9 mouse cellular contexts compared by ENCODE assay signal in the genomic region with DNA sequence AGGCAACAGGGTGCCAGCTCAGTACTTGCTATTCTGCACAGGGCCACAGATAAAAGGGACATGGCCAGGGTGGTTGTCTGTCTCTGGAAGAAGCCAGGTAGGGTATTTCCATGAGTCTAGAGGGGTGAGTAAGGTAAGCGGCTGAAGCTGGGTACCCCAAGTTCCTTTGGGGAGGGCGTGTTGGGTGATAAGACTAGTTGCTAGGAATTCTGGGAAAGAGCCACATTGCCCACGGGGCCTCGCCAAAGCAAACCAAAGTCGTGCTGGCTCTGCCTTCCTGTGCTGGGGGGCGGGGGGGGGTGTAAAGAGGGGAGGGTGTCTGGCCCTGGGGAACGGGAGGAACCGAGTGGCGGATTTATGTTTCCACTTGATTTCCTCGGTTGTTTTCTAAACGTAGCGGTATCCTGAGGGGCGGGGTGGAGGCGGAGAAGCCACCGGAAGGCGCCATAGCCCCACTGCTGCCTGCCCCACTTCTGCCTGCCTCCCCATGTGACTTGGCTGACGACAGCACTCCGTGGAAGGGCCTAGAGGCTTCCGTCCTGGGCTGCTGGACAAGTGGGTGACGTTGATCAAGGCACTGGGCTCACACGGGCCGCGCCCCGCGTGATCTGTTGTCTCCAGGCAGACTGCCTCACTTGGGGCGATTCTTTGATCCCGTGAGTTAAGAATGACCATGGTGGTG. TPM values are rescaled to one million over a fixed set of nuclear protein-coding genes. Genes with fewer than 3 reads are reported as not detected.
DNase-seq lines count a peak whose midpoint lies in the region; ATAC-seq and TF ChIP-seq lines count a peak whose summit lies in the region.
"Had no signal": no experiment of that assay in that cellular context is flagged by ENCODE, and none has a peak within 500 bp of the region (broad histone marks: within the 10 kb centered on the region; RNA-seq: fewer than 3 reads in every experiment).

No protein-coding gene starts in this region.

- H3K4me2 ChIP-seq in embryonic facial prominence, embryonic 14.5 days (ENCODE audit: low read depth, low read length) = no peak overlapping the region
- no peak overlapping the region for H3K4me2 ChIP-seq in forebrain, embryonic 12.5 days
- no peak overlapping the region for H3K4me2 ChIP-seq in forebrain, embryonic 16.5 days (ENCODE audit: low read length)
- H3K4me2 ChIP-seq: embryonic facial prominence, embryonic 13.5 days had no signal

- no peaks in the 10 kb centered on the region for H3K27me3 ChIP-seq in embryonic facial prominence, embryonic 14.5 days (replicated peaks; ENCODE audit: control insufficient read depth, insufficient read depth, low read length)
- H3K27me3 ChIP-seq in small intestine, adult 2 months (ENCODE audit: control insufficient read depth, insufficient read depth, low read length) = no peaks in the 10 kb centered on the region
- no peaks in the 10 kb centered on the region for H3K27me3 ChIP-seq in forebrain, embryonic 12.5 days
- H3K27me3 ChIP-seq in forebrain, embryonic 16.5 days (replicated peaks; ENCODE audit: control insufficient read depth, insufficient read depth, low read length) = no peaks in the 10 kb centered on the region
- H3K27me3 ChIP-seq: embryonic facial prominence, embryonic 13.5 days had no signal

- H3K4me1 ChIP-seq in embryonic facial prominence, embryonic 14.5 days (ENCODE audit: control insufficient read depth, insufficient read depth, low read length) = no peaks in the 10 kb centered on the region
- no peaks in the 10 kb centered on the region; the same call in 1 of the 2 replicates for H3K4me1 ChIP-seq in small intestine, adult 2 months (ENCODE audit: control insufficient read depth, insufficient read depth, insufficient read length, low read length)
- H3K4me1 ChIP-seq in forebrain, embryonic 12.5 days = peaks cover under 1% of the 10 kb centered on the region; the same call in 1 of the 2 replicates
- no peaks in the 10 kb centered on the region for H3K4me1 ChIP-seq in forebrain, embryonic 16.5 days (replicated peaks; ENCODE audit: control insufficient read depth, insufficient read depth, low read length)

- no peak overlapping the region for H3K4me3 ChIP-seq in embryonic facial prominence, embryonic 14.5 days (ENCODE audit: low read depth, low read length)
- H3K4me3 ChIP-seq in small intestine, adult 2 months (ENCODE audit: low read depth, low read length) = peak overlapping the region; percentile 39
- no peak overlapping the region for H3K4me3 ChIP-seq in forebrain, embryonic 12.5 days (replicated peaks)
- no peak overlapping the region for H3K4me3 ChIP-seq in forebrain, embryonic 16.5 days (replicated peaks; ENCODE audit: low read length)
- H3K4me3 ChIP-seq: embryonic facial prominence, embryonic 13.5 days had no signal

- no peak overlapping the region for H3K9ac ChIP-seq in embryonic facial prominence, embryonic 14.5 days (ENCODE audit: low read depth, low read length)
- no peak overlapping the region for H3K9ac ChIP-seq in forebrain, embryonic 12.5 days
- H3K9ac ChIP-seq in forebrain, embryonic 16.5 days (replicated peaks; ENCODE audit: low read depth, low read length) = no peak overlapping the region
- H3K9ac ChIP-seq: embryonic facial prominence, embryonic 13.5 days had no signal

- WGBS in embryonic facial prominence, embryonic 14.5 days = 83% methylated on average over 22 of the region's 27 CpGs
- 59% methylated on average over 27 of the region's 27 CpGs for WGBS in small intestine, adult 2 months
- 82% methylated on average over 27 of the region's 27 CpGs for WGBS in forebrain, embryonic 12.5 days
- 79% methylated on average over 27 of the region's 27 CpGs for WGBS in forebrain, embryonic 16.5 days

- TF ChIP-seq CTCF in small intestine, adult 2 months (IDR thresholded peaks at IDR 0.05; ENCODE audit: extremely low read depth, insufficient read length, insufficient replicate concordance, low read depth, low read length) = no peak

- H3K27ac ChIP-seq in embryonic facial prominence, embryonic 14.5 days (replicated peaks; ENCODE audit: low read depth, low read length) = no peak overlapping the region
- no peak overlapping the region for H3K27ac ChIP-seq in small intestine, adult 2 months (ENCODE audit: insufficient read depth, low read depth, low read length)
- H3K27ac ChIP-seq in forebrain, embryonic 12.5 days = no peak overlapping the region
- no peak overlapping the region for H3K27ac ChIP-seq in forebrain, embryonic 16.5 days (ENCODE audit: low read length)
- H3K27ac ChIP-seq: embryonic facial prominence, embryonic 13.5 days had no signal

- peak; percentile 98 for ATAC-seq in CD4-positive, CD25-positive, alpha-beta regulatory T cell, adult 4 months
- ATAC-seq in embryonic facial prominence, embryonic 14.5 days (ENCODE audit: low read depth) = 0 out of 2 replicates have a peak, but pooled peaks have one; percentile 28
- ATAC-seq in forebrain, embryonic 12.5 days (ENCODE audit: low FRiP score) = no peak
- no peak for ATAC-seq in forebrain, embryonic 16.5 days

- H3K36me3 ChIP-seq in embryonic facial prominence, embryonic 14.5 days (ENCODE audit: control insufficient read depth, insufficient read depth, low read length) = no peaks in the 10 kb centered on the region
- no peaks in the 10 kb centered on the region for H3K36me3 ChIP-seq in small intestine, adult 2 months (ENCODE audit: control insufficient read depth, insufficient read depth, low read length)
- H3K36me3 ChIP-seq in forebrain, embryonic 12.5 days (replicated peaks) = no peaks in the 10 kb centered on the region
- no peaks in the 10 kb centered on the region for H3K36me3 ChIP-seq in forebrain, embryonic 16.5 days (ENCODE audit: control insufficient read depth, insufficient read depth)
- H3K36me3 ChIP-seq: embryonic facial prominence, embryonic 13.5 days had no signal

- DNase-seq in B cell, adult 2 months = peak; percentile 80 to 85
- no peak for DNase-seq in embryonic facial prominence, embryonic 14.5 days (ENCODE audit: low spot score)
- DNase-seq in kidney, postnatal 4 days = peak; percentile 45 to 63

- no peak for TF ChIP-seq POLR2A in small intestine, adult 2 months (IDR thresholded peaks at IDR 0.05; ENCODE audit: low read depth, low read length)

- no peaks in the 10 kb centered on the region for H3K9me3 ChIP-seq in embryonic facial prominence, embryonic 14.5 days (ENCODE audit: control insufficient read depth, low read length)
- H3K9me3 ChIP-seq in forebrain, embryonic 12.5 days = no peaks in the 10 kb centered on the region
- H3K9me3 ChIP-seq in forebrain, embryonic 16.5 days (ENCODE audit: control insufficient read depth, low read length) = no peaks in the 10 kb centered on the region
- H3K9me3 ChIP-seq: embryonic facial prominence, embryonic 13.5 days had no signal

RNA-seq across cellular contexts. Expression of gene Pick1, which starts 20.1 kb away (rescaled TPM):
- 10 to 100 TPM in 1 of 2 experiments, 1 to 10 TPM in 1; 6.0 to 10.5 TPM for polyA plus RNA-seq in CD4-positive, CD25-positive, alpha-beta regulatory T cell, adult 4 months (2017; shearing (Covaris generic))
- 18.1 and 21.3 TPM in 2 replicates for polyA plus RNA-seq in embryonic facial prominence, embryonic 14.5 days (2014; fragmentation: Nextera tagmentation; extraction: Ambion mirVana)
- 20.8 and 27.9 TPM in 2 replicates for polyA plus RNA-seq in small intestine, adult 2 months (2012; rRNA removed)
- polyA plus RNA-seq in forebrain, embryonic 12.5 days (2016; fragmentation: Nextera tagmentation; extraction: Ambion mirVana) = 64.5 and 67.5 TPM in 2 replicates
- polyA plus RNA-seq in forebrain, embryonic 16.5 days (2015; fragmentation: Nextera tagmentation; extraction: Ambion mirVana) = 76.3 and 102 TPM in 2 replicates

RNA-seq across cellular contexts. Expression of gene Gm49486, which starts 20.3 kb away (rescaled TPM):
- polyA plus RNA-seq in CD4-positive, CD25-positive, alpha-beta regulatory T cell, adult 4 months (2017; shearing (Covaris generic)) = under 1 TPM in 1 of 2 experiments, not detected in 1; 0.52 TPM
- 1.1 TPM in 2 replicates for polyA plus RNA-seq in embryonic facial prominence, embryonic 14.5 days (2014; fragmentation: Nextera tagmentation; extraction: Ambion mirVana)
- 0.05 and 0.08 TPM in 2 replicates for polyA plus RNA-seq in small intestine, adult 2 months (2012; rRNA removed)
- polyA plus RNA-seq in forebrain, embryonic 12.5 days (2016; fragmentation: Nextera tagmentation; extraction: Ambion mirVana) = 0.49 and 0.72 TPM in 2 replicates
- polyA plus RNA-seq in forebrain, embryonic 16.5 days (2015; fragmentation: Nextera tagmentation; extraction: Ambion mirVana) = 0.82 and 0.94 TPM in 2 replicates

RNA-seq across cellular contexts. Expression of gene Sox10, which starts 43.9 kb away (rescaled TPM):
- not detected for polyA plus RNA-seq in CD4-positive, CD25-positive, alpha-beta regulatory T cell, adult 4 months (2017; shearing (Covaris generic))
- polyA plus RNA-seq in embryonic facial prominence, embryonic 14.5 days (2014; fragmentation: Nextera tagmentation; extraction: Ambion mirVana) = 16.2 and 17.7 TPM in 2 replicates
- polyA plus RNA-seq in small intestine, adult 2 months (2012; rRNA removed) = 2.5 and 2.7 TPM in 2 replicates
- 1.5 and 2.4 TPM in 2 replicates for polyA plus RNA-seq in forebrain, embryonic 12.5 days (2016; fragmentation: Nextera tagmentation; extraction: Ambion mirVana)
- 2.0 and 2.2 TPM in 2 replicates for polyA plus RNA-seq in forebrain, embryonic 16.5 days (2015; fragmentation: Nextera tagmentation; extraction: Ambion mirVana)

RNA-seq across cellular contexts. Expression of gene Slc16a8, which starts 45.7 kb away (rescaled TPM):
- polyA plus RNA-seq in CD4-positive, CD25-positive, alpha-beta regulatory T cell, adult 4 months (2017; shearing (Covaris generic)) = not detected
- 0.28 and 0.29 TPM in 2 replicates for polyA plus RNA-seq in embryonic facial prominence, embryonic 14.5 days (2014; fragmentation: Nextera tagmentation; extraction: Ambion mirVana)
- 0.75 and 2.6 TPM in 2 replicates for polyA plus RNA-seq in small intestine, adult 2 months (2012; rRNA removed)
- 0.32 and 0.33 TPM in 2 replicates for polyA plus RNA-seq in forebrain, embryonic 12.5 days (2016; fragmentation: Nextera tagmentation; extraction: Ambion mirVana)
- polyA plus RNA-seq in forebrain, embryonic 16.5 days (2015; fragmentation: Nextera tagmentation; extraction: Ambion mirVana) = 0.41 and 0.62 TPM in 2 replicates
- polyA plus RNA-seq: limb, embryonic 11.5 days had no signal

Comparison
In these comparisons a context has a peak if more than half of its experiments do, and no peak if none do; other contexts are left out.
1. ATAC-seq: peak in CD4-positive, CD25-positive, alpha-beta regulatory T cell, adult 4 months (single experiment) and embryonic facial prominence, embryonic 14.5 days (single experiment); none in forebrain, embryonic 12.5 days (single experiment) and forebrain, embryonic 16.5 days (single experiment).